Mouse (Mus musculus) liver, postnatal 0 days (tissue): ENCODE data around the gene Atp7b. TPM values are rescaled to one million over a fixed set of nuclear protein-coding genes. Genes with fewer than 3 reads are reported as not detected.

ENCODE experiments used
- ATAC-seq: fragments of 200-750 bp; cut with Nextera tagmentation; 2 replicates; pipeline ENCODE4 v1.8.0; 2017; ENCODE audit warnings: mild to moderate bottlenecking, moderate library complexity
- DNase-seq: peaks from one replicate; pipeline ENCODE4 v3.0.0-alpha.2; 2016
- H3K27ac ChIP-seq: fragments of 300-500 bp; sonication (generic); 2 replicates; pipeline ENCODE4 v1.5.1; 2014; ENCODE audit warnings: antibody characterized with exemption, moderate library complexity, mild to moderate bottlenecking, low read depth
- H3K27me3 ChIP-seq: fragments of 300-500 bp; sonication (generic); 2 replicates; pipeline ENCODE4 v1.6.1; 2014; ENCODE audit warnings: low read length, control low read depth, mixed read lengths; ENCODE audit not compliant: insufficient read depth
- H3K36me3 ChIP-seq: fragments of 300-500 bp; sonication (generic); replicated peaks from 2 replicates; pipeline ENCODE4 v1.6.1; 2014; ENCODE audit warnings: mild to moderate bottlenecking, control low read depth, low read length, moderate library complexity, mixed read lengths; ENCODE audit not compliant: insufficient read depth
- H3K4me1 ChIP-seq: fragments of 300-500 bp; sonication (generic); 2 replicates; pipeline ENCODE4 v1.6.1; 2014; ENCODE audit warnings: antibody characterized with exemption, mild to moderate bottlenecking, control low read depth; ENCODE audit not compliant: insufficient read depth
- H3K4me2 ChIP-seq: fragments of 300-500 bp; sonication (generic); 2 replicates; pipeline ENCODE4 v1.6.1; 2014; ENCODE audit warnings: low read depth, mild to moderate bottlenecking, low read length, moderate library complexity, mixed read lengths
- H3K4me3 ChIP-seq: fragments of 300-500 bp; sonication (generic); 2 replicates; pipeline ENCODE4 v1.5.1; 2014; ENCODE audit warnings: low read depth, low read length
- H3K9ac ChIP-seq: fragments of 300-500 bp; sonication (generic); replicated peaks from 2 replicates; pipeline ENCODE4 v1.6.1; 2014; ENCODE audit warnings: mild to moderate bottlenecking, moderate library complexity
- H3K9me3 ChIP-seq: fragments of 300-500 bp; sonication (generic); 2 replicates; pipeline ENCODE4 v1.6.1; 2016; ENCODE audit warnings: mild to moderate bottlenecking, control low read depth, low read length, mixed read lengths
- CTCF ChIP-seq: sonication (generic); IDR thresholded peaks from 2 replicates; pipeline ENCODE4 v1.5.1; 2016; ENCODE audit warnings: antibody characterized with exemption, low read depth
- EP300 ChIP-seq: IDR thresholded peaks from 2 replicates; pipeline ENCODE4 v1.6.1; 2016; ENCODE audit warnings: antibody characterized with exemption, low read depth, mild to moderate bottlenecking
- WGBS: fragments of 180-500 bp; shearing (Covaris S2); extraction: QIAGEN DNeasy Blood & Tissue Kit; methylation state at CpG from one replicate; pipeline ENCODE4 v1.1.7; 2014; ENCODE audit not compliant: insufficient replicate concordance; 5-methylcytosine and 5-hydroxymethylcytosine counted together
- polyA plus RNA-seq: library from polyadenylated mRNA; unstranded; fragments of >200 nt; fragmentation: Nextera tagmentation; extraction: Ambion mirVana; gene quantifications from 2 replicates; pipeline ENCODE4 v1.2.1, GENCODE M21; 2015

Gene Atp7b
- polyA plus RNA-seq, 1 experiment from 2014 or later: 5.7 TPM

DNA sequence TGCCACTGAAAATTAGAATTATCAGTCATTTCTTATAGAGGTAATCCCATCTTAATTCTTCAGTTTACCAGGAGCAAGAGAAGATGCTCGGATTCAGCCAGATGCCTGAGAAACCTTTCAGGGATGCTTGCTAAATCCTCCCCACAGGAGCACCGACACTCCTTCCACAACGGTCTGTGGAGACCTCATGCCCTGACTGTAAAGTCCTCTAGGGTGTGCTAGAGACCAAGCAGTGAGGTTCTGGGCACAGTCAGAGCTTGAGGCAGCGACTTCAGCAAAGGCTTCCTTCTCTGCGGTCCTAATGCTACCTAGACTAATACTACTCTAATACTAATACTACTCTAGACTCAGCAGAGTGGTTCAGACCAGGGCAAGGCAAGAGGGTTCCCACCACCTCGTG lies 67.9 kb downstream of the Atp7b start:
- peaks cover 16% of the 10 kb centered on the region for H3K36me3 ChIP-seq
- H3K27ac ChIP-seq: no peak overlapping the region
- no peaks in the 10 kb centered on the region for H3K9me3 ChIP-seq
- 26% methylated on average over 6 of the region's 6 CpGs for WGBS
- H3K4me2 ChIP-seq: no peak overlapping the region
- no peak for TF ChIP-seq EP300
- TF ChIP-seq CTCF: peak; percentile 74
- no peak for DNase-seq
- H3K4me1 ChIP-seq: no peaks in the 10 kb centered on the region
- no peak overlapping the region for H3K4me3 ChIP-seq
- ATAC-seq: no peak
- no peaks in the 10 kb centered on the region for H3K27me3 ChIP-seq
- H3K9ac ChIP-seq: no peak overlapping the region

DNA sequence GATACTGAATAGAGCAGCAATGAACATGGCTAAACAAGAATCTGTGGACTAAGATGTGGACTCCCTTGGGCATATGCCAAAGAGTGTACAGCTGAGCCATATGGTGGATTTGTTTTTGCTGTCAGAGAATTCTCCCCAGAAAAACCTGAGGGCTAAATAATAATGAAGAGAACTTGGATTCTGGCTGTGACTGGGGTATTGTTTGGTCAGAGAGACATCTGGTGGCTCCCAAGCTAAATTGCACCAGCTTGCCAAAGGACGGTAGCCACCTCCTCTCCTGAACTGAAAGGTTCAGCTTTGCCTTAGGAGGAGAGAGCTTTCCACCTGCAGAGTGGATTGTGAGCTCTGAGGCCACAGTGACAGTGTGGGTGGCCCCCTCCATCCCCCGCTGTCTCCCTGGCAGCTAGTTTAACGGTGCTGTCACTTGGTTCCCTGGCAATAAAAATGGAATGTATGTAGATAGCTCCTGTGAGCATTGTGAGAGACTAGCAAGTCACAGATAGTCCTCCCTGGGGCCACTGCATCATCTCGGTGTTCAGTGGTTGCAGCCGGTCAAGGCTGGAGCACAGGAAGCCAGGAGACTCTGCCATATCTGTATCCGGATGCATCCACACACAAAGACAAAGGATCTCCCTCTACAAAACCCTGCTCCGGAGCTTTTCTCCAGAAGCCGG lies 78.3 kb downstream of the Atp7b start:
- Histone ChIP-seq H3K9me3 (no peaks in the 10 kb centered on the region), H3K9ac (no peak overlapping the region), H3K27ac (no peak overlapping the region), H3K4me2 (no peak overlapping the region), H3K4me3 (no peak overlapping the region), H3K36me3 (no peaks in the 10 kb centered on the region), H3K27me3 (no peaks in the 10 kb centered on the region), H3K4me1 (no peaks in the 10 kb centered on the region)
- 61% methylated on average over 8 of the region's 8 CpGs for WGBS
- no peak for ATAC-seq
- no peak for TF ChIP-seq EP300
- peak; percentile 34; the same call in 1 of the 2 replicates for TF ChIP-seq CTCF
- DNase-seq: no peak

DNA sequence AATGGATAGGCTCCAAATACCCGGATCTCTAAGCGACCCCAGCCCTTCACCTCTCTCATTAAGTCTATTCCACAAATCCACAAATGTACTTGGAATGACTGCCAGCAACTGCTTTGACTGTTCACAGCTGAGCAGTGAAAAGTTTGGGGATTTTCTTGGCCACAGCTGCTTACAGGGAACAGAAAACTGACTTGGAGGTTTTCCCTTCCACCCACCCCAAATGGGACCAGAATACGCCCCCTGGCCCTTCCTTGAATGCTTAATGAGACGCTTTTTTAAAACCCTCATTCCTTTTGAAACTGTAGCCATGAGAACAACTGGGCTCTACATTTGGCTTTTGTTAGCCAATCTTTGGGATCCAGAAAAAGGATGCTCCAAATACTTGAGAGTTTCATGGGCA lies 81.9 kb downstream of the Atp7b start:
- Histone ChIP-seq H3K4me2 (no peak overlapping the region), H3K27me3 (no peaks in the 10 kb centered on the region), H3K4me3 (no peak overlapping the region), H3K27ac (no peak overlapping the region), H3K9me3 (no peaks in the 10 kb centered on the region), H3K9ac (no peak overlapping the region), H3K36me3 (no peaks in the 10 kb centered on the region), H3K4me1 (no peaks in the 10 kb centered on the region)
- 60% methylated on average over 4 of the region's 4 CpGs for WGBS
- TF ChIP-seq EP300 (no peak), CTCF (no peak)
- DNase-seq: no peak
- no peak for ATAC-seq

DNA sequence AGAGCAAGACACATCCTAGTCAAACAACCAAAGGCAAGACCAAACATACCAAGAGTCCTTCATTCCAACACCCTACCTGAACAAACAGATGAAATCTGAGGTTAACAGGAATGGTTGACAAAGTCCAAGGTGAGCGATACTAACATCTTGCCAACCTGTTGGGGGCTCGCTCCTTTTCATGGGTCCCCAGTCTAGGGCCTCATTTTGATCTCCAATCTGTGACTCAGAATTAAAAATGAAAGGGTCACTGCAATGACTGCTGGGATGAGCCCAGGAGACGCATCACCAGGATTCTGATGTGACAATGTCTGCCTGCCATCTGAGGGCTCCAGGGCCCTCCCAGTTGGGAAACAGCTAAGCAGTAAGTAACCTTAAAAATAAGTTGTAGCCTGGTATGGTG lies 90.6 kb downstream of the Atp7b start, which contains the start of gene Ccdc70:
Ccdc70 (plus strand) TSS at position 301 of the 400 bp plus-strand sequence.
- no peak within 1 kb of the TSS for H3K4me3 ChIP-seq
- no peaks in the 10 kb centered on the region for H3K4me1 ChIP-seq
- H3K27ac ChIP-seq: no peak within 1 kb of the TSS
- no peak within 1 kb of the TSS for H3K4me2 ChIP-seq
- TF ChIP-seq CTCF (no peak), EP300 (no peak)
- H3K9ac ChIP-seq: no peak within 1 kb of the TSS
- 66% methylated on average over 3 of the region's 3 CpGs for WGBS
- DNase-seq (no peak), ATAC-seq (no peak)
- H3K27me3 ChIP-seq: no peaks in the 10 kb centered on the region
- no peaks in the 10 kb centered on the region for H3K36me3 ChIP-seq
- H3K9me3 ChIP-seq: no peaks in the 10 kb centered on the region

DNA sequence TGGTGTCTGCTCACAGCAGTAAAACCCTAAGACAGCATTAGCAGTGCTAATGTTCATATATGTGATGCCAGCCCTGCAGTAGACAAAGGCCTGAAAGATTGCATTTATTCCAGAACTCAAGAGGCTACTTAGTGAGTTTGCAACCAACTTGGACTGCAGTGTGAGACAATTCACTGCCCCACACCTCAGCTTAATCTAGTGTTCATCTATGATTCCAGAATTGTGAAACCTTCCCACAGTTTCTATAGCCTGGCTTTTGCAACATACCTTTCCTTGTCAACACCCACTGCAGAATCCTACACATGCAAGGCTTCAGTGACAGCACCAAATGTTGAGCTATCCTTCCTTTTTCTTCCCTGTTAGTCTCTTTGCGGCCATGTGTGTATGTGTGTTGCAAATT lies 93.5 kb downstream of the Atp7b start:
- 59% methylated on average over 1 of the region's 1 CpGs for WGBS
- Histone ChIP-seq H3K4me3 (no peak overlapping the region), H3K9ac (no peak overlapping the region), H3K36me3 (no peaks in the 10 kb centered on the region), H3K27me3 (no peaks in the 10 kb centered on the region), H3K4me1 (no peaks in the 10 kb centered on the region), H3K9me3 (no peaks in the 10 kb centered on the region), H3K4me2 (no peak overlapping the region), H3K27ac (no peak overlapping the region)
- ATAC-seq (no peak), DNase-seq (no peak)
- TF ChIP-seq CTCF: no peak
- TF ChIP-seq EP300: no peak

DNA sequence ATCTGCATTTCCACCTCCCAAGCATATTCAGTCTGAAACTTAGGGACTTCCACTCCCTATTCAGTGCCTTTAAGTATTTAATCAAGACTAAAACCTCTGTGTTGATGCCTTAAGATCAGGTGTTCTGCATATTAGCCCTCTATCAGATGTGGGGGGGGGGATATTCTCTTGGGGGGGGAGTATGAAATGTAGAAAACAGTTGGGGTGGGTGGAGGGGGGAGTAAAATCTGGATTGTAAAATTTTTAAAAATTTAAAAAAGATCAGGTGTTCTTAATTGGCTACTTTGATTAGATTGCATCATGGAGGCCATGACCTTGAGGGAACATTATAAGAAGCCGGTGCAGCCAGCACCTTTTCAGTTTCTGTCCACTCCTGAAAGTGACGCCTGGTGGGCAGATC lies 101.7 kb downstream of the Atp7b start, which contains the start of gene Fam90a1a:
Fam90a1a (plus strand) TSS at position 301 of the 400 bp plus-strand sequence.
- no peak within 1 kb of the TSS for H3K9ac ChIP-seq
- no peaks in the 10 kb centered on the region for H3K4me1 ChIP-seq
- H3K4me3 ChIP-seq: no peak within 1 kb of the TSS
- DNase-seq (no peak), ATAC-seq (no peak)
- 74% methylated on average over 2 of the region's 2 CpGs for WGBS
- H3K9me3 ChIP-seq: no peaks in the 10 kb centered on the region
- H3K36me3 ChIP-seq: no peaks in the 10 kb centered on the region
- H3K27me3 ChIP-seq: no peaks in the 10 kb centered on the region
- TF ChIP-seq CTCF: no peak
- TF ChIP-seq EP300: no peak
- no peak within 1 kb of the TSS for H3K4me2 ChIP-seq
- no peak within 1 kb of the TSS for H3K27ac ChIP-seq
